Mouse (Mus musculus) v-Abl transformed pro-B cells (cell line): ENCODE results near the gene Qpct.

Experiments
- in situ Hi-C, 2 experiments: fragments of 400-800 bp; cut with MboI; formaldehyde crosslinking; loops; one replicate each; pipeline ENCODE4 v1.15.1; 2025; ENCODE audit not compliant: unreplicated experiment in 2 of 2

Qpct gene

GRCm38 (mm10) chr17:79069019-79069418 lies 17.3 kb downstream of the Qpct start:
- in situ Hi-C loops, result no loop called here

GRCm38 (mm10) chr17:79069766-79070480 lies 18.2 kb downstream of the Qpct start:
- in situ Hi-C loops, result no loop called here

GRCm38 (mm10) chr17:79071951-79072350 lies 20.2 kb downstream of the Qpct start:
- in situ Hi-C loops, result no loop called here

GRCm38 (mm10) chr17:79076974-79077847 lies 25.5 kb downstream of the Qpct start:
- in situ Hi-C loops, result no loop called here

- in situ Hi-C loops, result no loop called here
Measured at GRCm38 (mm10) chr17:79077848-79078146, 26.1 kb downstream of the Qpct start.

- in situ Hi-C loops, result no loop called here
Measured at GRCm38 (mm10) chr17:79078248-79078647, 26.5 kb downstream of the Qpct start.

GRCm38 (mm10) chr17:79091710-79092109 lies 40.0 kb downstream of the Qpct start:
- in situ Hi-C loops, result no loop called here

GRCm38 (mm10) chr17:79093286-79093975 lies 41.7 kb downstream of the Qpct start:
- in situ Hi-C loops, result no loop called here

- in situ Hi-C loops, result no loop called here
Measured at GRCm38 (mm10) chr17:79095624-79096023, 43.9 kb downstream of the Qpct start.

- in situ Hi-C loops, result loop anchor here (25.0 kb wide), 2 partner anchors 737 to 912 kb away; no protein-coding TSS in a partner anchor
Measured at GRCm38 (mm10) chr17:79099866-79100265, 48.2 kb downstream of the Qpct start.

- in situ Hi-C loops, result loop anchor here (25.0 kb wide), 2 partner anchors 729 to 904 kb away; no protein-coding TSS in a partner anchor
Measured at GRCm38 (mm10) chr17:79108238-79108637, 56.5 kb downstream of the Qpct start.

- in situ Hi-C loops, result loop anchor here (25.0 kb wide), 2 partner anchors 728 to 903 kb away; no protein-coding TSS in a partner anchor
Measured at GRCm38 (mm10) chr17:79109576-79109975, 57.9 kb downstream of the Qpct start.

- in situ Hi-C loops, result loop anchor here (5.0 to 25.0 kb wide), 5 partner anchors 244 to 901 kb away; partner anchors contain the start of gene Cdc42ep3 (in 1 of the 2)
Measured at GRCm38 (mm10) chr17:79110936-79111348, 59.2 kb downstream of the Qpct start.

GRCm38 (mm10) chr17:79115248-79115647 lies 63.5 kb downstream of the Qpct start:
- in situ Hi-C loops, result loop anchor here (10.0 to 25.0 kb wide), 3 partner anchors 240 to 897 kb away; partner anchors contain the start of gene Cdc42ep3 (in 1 of the 2)

GRCm38 (mm10) chr17:79119066-79119465 lies 67.4 kb downstream of the Qpct start:
- in situ Hi-C loops, result loop anchor here (10.0 to 25.0 kb wide), 3 partner anchors 236 to 893 kb away; partner anchors contain the start of gene Cdc42ep3 (in 1 of the 2)

- in situ Hi-C loops, result loop anchor here (25.0 kb wide), 2 partner anchors 717 to 892 kb away; no protein-coding TSS in a partner anchor
Measured at GRCm38 (mm10) chr17:79120269-79120668, 68.6 kb downstream of the Qpct start.

GRCm38 (mm10) chr17:79133740-79134139 lies 82.0 kb downstream of the Qpct start:
- in situ Hi-C loops, result no loop called here

GRCm38 (mm10) chr17:79135826-79136225 lies 84.1 kb downstream of the Qpct start:
- in situ Hi-C loops, result no loop called here

GRCm38 (mm10) chr17:79136401-79136800 lies 84.7 kb downstream of the Qpct start:
- in situ Hi-C loops, result no loop called here
